Mouse (Mus musculus) ES-Bruce4 (cell line): Measurements from ENCODE around the gene Nucb1.

ENCODE experiments used
- CTCF ChIP-seq: IDR thresholded peaks from one replicate; pipeline ENCODE4 v1.8.1; 2011; ENCODE audit warnings: low read depth, low read length
- EP300 ChIP-seq: IDR thresholded peaks from 2 replicates; pipeline ENCODE4 v1.6.1; 2011; ENCODE audit warnings: low read depth, low read length; ENCODE audit not compliant: insufficient read depth
- POLR2A ChIP-seq: IDR thresholded peaks from one replicate; pipeline ENCODE4 v1.8.1; 2011; ENCODE audit warnings: low read length; ENCODE audit not compliant: insufficient read depth

DNA sequence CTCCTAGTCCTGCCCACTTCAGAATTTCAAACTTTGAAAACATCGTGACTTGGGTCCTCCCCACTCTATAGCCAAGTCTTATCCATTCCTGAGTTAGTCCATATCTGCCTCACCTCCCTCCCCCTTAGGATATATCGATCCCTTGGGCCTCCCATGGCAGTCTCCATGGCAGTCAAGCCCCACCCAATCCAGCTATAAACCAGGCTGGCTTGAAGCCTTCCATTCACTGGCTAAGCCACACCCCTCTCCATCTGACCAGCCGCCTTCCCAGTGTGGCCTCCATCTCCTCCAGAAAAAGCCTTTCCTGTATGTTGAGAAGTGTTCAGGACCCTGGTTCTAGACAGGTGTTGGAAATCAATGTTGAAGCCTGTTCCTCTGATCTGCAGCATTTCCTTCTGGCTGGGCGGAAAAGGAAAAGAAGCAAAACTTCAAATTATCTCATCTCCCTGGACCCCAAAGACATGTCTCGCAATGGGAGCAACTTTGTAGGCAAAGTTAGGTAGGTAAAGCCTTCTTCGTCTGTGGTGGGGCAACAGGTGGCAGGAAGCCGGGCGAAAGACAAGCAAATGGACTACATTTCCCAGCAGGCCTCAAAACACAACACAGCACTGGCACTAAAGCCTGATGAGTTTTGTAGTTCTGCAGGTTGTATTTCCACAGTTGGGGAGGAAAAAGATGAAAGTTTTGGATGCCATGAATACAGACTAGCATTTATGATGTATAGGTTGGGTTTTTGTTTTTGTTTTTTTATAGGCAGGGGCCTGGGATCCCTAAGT lies 9.3 kb upstream of the Nucb1 start:
- TF ChIP-seq CTCF (no peak), POLR2A (no peak), EP300 (no peak)
